Mouse (Mus musculus) limb, embryonic 14.5 days (tissue): ENCODE measurements around the gene R3hdm4. TPM values are rescaled to one million over a fixed set of nuclear protein-coding genes. Genes with fewer than 3 reads are reported as not detected.

Experiments used
- ATAC-seq: fragments of 200-750 bp; cut with Nextera tagmentation; 2 replicates; pipeline ENCODE4 v1.8.0; 2017; ENCODE audit warnings: low read depth, moderate number of reproducible peaks, moderate TSS enrichment; ENCODE audit not compliant: low FRiP score
- DNase-seq: peaks from one replicate; pipeline ENCODE4 v3.0.0-alpha.2; 2015; ENCODE audit warnings: low spot score
- H3K27ac ChIP-seq: fragments of 300-500 bp; sonication (generic); replicated peaks from 2 replicates; pipeline ENCODE4 v1.5.1; 2014; ENCODE audit warnings: low read depth, mild to moderate bottlenecking, low read length, moderate library complexity, mixed read lengths
- H3K27me3 ChIP-seq: fragments of 300-500 bp; sonication (generic); 2 replicates; pipeline ENCODE4 v1.6.1; 2014; ENCODE audit warnings: low read length, mixed read lengths; ENCODE audit not compliant: control insufficient read depth, insufficient read depth
- H3K36me3 ChIP-seq: fragments of 300-500 bp; sonication (generic); 2 replicates; pipeline ENCODE4 v1.6.1; 2014; ENCODE audit warnings: mild to moderate bottlenecking, low read length, moderate library complexity, mixed read lengths; ENCODE audit not compliant: control insufficient read depth, insufficient read depth
- H3K4me1 ChIP-seq: fragments of 300-500 bp; sonication (generic); 2 replicates; pipeline ENCODE4 v1.6.1; 2014; ENCODE audit warnings: antibody characterized with exemption, low read length, mixed read lengths; ENCODE audit not compliant: control insufficient read depth, insufficient read depth
- H3K4me2 ChIP-seq: fragments of 300-500 bp; sonication (generic); replicated peaks from 2 replicates; pipeline ENCODE4 v1.6.1; 2014; ENCODE audit warnings: low read depth, mild to moderate bottlenecking, low read length, moderate library complexity; ENCODE audit not compliant: severe bottlenecking
- H3K4me3 ChIP-seq: fragments of 300-500 bp; sonication (generic); replicated peaks from 2 replicates; pipeline ENCODE4 v1.5.1; 2014; ENCODE audit warnings: low read length
- H3K9ac ChIP-seq: fragments of 300-500 bp; sonication (generic); 2 replicates; pipeline ENCODE4 v1.6.1; 2014; ENCODE audit warnings: mild to moderate bottlenecking, low read depth, low read length, moderate library complexity; ENCODE audit not compliant: severe bottlenecking
- H3K9me3 ChIP-seq: fragments of 300-500 bp; sonication (generic); 2 replicates; pipeline ENCODE4 v1.6.1; 2016; ENCODE audit warnings: low read length; ENCODE audit not compliant: control insufficient read depth
- POLR2A ChIP-seq: fragments of 200-500 bp; IDR thresholded peaks from 2 replicates; pipeline ENCODE4 v1.8.0; 2012; ENCODE audit warnings: inconsistent platforms, mild to moderate bottlenecking, moderate library complexity, borderline replicate concordance; ENCODE audit not compliant: insufficient read depth, insufficient read length; ENCODE audit errors: extremely low read depth
- WGBS: fragments of 180-500 bp; shearing (Covaris S2); extraction: QIAGEN DNeasy Blood & Tissue Kit; methylation state at CpG from one replicate; pipeline ENCODE4 v1.1.7; 2014; 5-methylcytosine and 5-hydroxymethylcytosine counted together
- polyA plus RNA-seq, 2 experiments: library from polyadenylated mRNA; depleted of rRNA in 1 of 2; stranded (reverse) in 1 of 2; unstranded in 1 of 2; fragments of >200 nt; fragmentation: Nextera tagmentation in 1 of 2; extraction: Ambion mirVana in 1 of 2; gene quantifications; 2 replicates each; pipeline versions ENCODE4 v1.2.1 to v1.2.3; 2012 to 2014

The R3hdm4 gene
- polyA plus RNA-seq, 2 experiments: 141 to 158 TPM

DNA sequence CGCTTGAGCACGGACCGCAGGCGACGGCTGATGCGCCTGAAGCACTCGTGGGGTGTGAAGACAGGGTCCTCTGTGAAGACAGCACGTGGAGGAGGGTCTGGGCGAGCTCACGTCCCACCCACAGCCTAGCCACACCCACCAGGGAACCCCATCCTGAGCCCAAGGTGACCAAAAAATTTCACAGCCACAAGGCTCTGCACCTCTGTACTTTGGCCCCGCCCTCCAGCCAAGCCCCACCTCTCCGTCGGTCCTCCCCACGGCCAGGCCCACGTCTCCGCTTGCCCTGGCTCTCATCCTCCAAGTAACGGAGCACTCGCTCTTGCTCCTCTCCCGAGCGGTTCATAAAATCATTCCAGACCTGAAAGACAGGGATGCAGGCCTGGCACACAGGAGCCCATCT lies 8.6 kb downstream of the R3hdm4 start:
- ATAC-seq (no peak), DNase-seq (no peak)
- WGBS: 61% methylated on average over 20 of the region's 20 CpGs
- peaks cover under 1% of the 10 kb centered on the region for H3K27me3 ChIP-seq
- no peak overlapping the region for H3K4me3 ChIP-seq
- no peak for TF ChIP-seq POLR2A
- H3K27ac ChIP-seq: no peak overlapping the region
- no peak overlapping the region for H3K9ac ChIP-seq
- no peaks in the 10 kb centered on the region for H3K9me3 ChIP-seq
- peaks cover 8% of the 10 kb centered on the region for H3K4me1 ChIP-seq
- peaks cover 32% of the 10 kb centered on the region for H3K36me3 ChIP-seq
- no peak overlapping the region for H3K4me2 ChIP-seq

DNA sequence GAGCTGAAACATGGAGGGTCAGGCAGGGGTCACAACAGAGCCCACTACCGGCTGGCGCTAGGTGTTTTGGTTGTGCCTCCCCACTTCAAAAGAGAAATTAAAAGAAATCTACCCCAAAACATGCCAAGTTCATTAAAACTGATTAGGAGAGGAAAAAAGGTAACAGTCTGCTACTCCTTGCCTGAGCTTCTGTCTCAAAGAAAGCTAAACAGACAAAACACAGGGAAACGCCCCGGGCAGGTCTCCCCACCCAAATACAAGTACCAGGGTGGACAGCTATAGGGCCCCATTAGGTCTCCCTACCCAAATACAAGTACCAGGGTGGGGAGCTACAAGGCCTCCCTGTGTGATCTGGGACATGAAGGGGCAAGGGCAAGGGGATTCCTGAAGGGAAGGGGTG lies 10.5 kb downstream of the R3hdm4 start, which contains the start of gene Gm26602:
Gene Gm26602, plus strand, starts transcription at position 301 of the 400 bp plus-strand sequence.
- H3K27ac ChIP-seq: peak within 1 kb of the TSS; percentile 98; the same call in 1 of the 2 replicates
- ATAC-seq: no peak

DNA sequence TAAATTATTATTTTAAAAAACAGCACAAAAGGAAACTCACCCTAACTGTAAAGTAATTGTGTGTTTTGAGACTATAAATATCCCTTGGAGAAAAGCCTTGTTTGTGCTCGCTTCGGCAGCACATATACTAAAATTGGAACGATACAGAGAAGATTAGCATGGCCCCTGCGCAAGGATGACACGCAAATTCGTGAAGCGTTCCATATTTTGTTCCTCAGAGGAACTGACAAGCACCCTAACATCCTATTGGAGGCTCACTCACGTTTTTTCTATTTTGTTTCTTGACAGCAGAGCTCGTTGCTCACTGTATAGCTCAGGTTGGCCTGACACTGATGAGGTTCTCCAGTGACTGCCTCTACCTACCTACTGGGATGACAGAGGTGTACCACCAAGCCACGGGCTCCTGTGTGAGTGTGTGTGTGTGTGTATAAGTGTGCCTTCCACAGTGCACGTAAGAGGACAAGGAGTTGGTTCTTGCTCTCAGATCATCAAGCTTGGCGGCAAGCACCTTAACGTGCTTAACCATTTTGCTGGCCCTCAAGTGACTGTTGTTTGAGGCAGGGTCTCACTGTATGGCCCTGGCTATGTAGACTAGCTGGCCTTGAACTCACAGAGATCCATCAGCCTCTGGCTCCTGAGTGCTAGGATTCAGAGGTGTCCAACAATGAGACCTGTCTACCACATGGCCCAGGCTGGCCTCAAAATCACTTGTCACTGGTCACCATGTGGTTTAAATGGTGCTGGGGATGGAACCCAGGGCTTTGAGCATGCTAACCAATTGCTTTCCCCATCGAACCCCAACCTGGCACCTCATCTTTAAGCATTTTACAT lies 11.7 kb downstream of the R3hdm4 start:
- ATAC-seq (peak; percentile 56), DNase-seq (no peak)
- Histone ChIP-seq H3K36me3 (peaks cover 58% of the 10 kb centered on the region), H3K27me3 (no peaks in the 10 kb centered on the region), H3K4me3 (peak overlapping the region; percentile 70), H3K4me2 (peak overlapping the region; percentile 48; the same call in 1 of the 2 replicates), H3K9ac (peak overlapping the region; percentile 97), H3K27ac (peak overlapping the region; percentile 98), H3K4me1 (no peaks in the 10 kb centered on the region; the same call in 1 of the 2 replicates), H3K9me3 (no peaks in the 10 kb centered on the region)
- 22% methylated on average over 14 of the region's 14 CpGs for WGBS
- TF ChIP-seq POLR2A: no peak

More for the DNA sequence above, 10.5 kb downstream of the R3hdm4 start, which contains the start of gene Gm26602:
- 86% methylated on average over 4 of the region's 4 CpGs for WGBS
- H3K4me3 ChIP-seq: no peak within 1 kb of the TSS
- H3K9ac ChIP-seq: 0 out of 2 replicates have a peak within 1 kb of the TSS, but pooled peaks have one; percentile 4
- peaks cover 47% of the 10 kb centered on the region for H3K36me3 ChIP-seq
- H3K4me2 ChIP-seq: no peak within 1 kb of the TSS
- no peaks in the 10 kb centered on the region for H3K27me3 ChIP-seq
- TF ChIP-seq POLR2A: no peak
- H3K9me3 ChIP-seq: no peaks in the 10 kb centered on the region
- H3K4me1 ChIP-seq: no peaks in the 10 kb centered on the region; the same call in 1 of the 2 replicates
- no peak for DNase-seq

DNA sequence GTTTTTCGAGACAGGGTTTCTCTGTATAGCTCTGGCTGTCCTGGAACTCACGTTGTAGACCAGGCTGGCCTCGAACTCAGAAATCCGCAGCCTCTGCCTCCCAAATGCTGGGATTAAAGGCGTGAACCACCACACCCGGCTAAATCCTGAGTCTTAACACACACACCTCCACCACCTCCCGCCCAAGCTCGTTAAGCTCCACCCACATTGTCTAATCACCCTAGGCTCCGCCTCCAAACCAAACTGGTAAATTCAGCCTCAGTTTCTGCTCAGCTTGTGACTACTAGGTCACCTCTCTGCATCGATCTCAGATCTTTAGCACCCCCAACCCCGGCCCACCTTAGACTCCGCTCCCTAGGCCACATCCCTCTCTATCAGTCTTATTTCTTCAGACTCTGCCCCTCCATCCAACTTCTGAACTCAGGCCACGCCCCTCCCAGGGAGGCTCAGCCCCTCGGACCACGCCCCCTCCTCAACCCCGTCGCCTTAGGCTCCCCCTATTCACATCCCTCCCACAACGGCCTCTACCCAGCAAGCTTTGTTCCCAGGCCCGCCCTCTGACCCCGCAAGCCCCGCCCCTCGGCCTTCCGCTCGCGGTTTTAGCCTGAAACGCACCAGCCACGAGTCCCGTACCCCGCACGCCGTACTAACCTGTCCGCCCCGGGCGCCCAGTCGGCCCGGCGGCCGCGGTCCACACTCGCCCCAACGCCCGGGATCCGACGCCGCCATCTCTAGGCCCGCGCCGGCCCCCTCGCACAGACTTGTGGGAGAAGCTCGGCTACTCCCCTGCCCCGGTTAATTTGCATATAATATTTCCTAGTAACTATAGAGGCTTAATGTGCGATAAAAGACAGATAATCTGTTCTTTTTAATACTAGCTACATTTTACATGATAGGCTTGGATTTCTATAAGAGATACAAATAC lies 12.6 kb downstream of the R3hdm4 start, which contains the start of gene Med16:
Gene Med16, minus strand, starts transcription at position 757 of the 925 bp plus-strand sequence.
- Histone ChIP-seq H3K4me2 (peak within 1 kb of the TSS; percentile 48), H3K36me3 (peaks cover 62% of the 10 kb centered on the region), H3K9me3 (no peaks in the 10 kb centered on the region), H3K4me3 (peak within 1 kb of the TSS; percentile 70), H3K27me3 (no peaks in the 10 kb centered on the region), H3K27ac (peak within 1 kb of the TSS; percentile 98), H3K9ac (peak within 1 kb of the TSS; percentile 97), H3K4me1 (no peaks in the 10 kb centered on the region)
- 2% methylated on average over 51 of the region's 52 CpGs for WGBS
- ATAC-seq (peak; percentile 97), DNase-seq (peak; percentile 96)
- TF ChIP-seq POLR2A: 0 out of 2 replicates have a peak, but pooled peaks have one; percentile 69

DNA sequence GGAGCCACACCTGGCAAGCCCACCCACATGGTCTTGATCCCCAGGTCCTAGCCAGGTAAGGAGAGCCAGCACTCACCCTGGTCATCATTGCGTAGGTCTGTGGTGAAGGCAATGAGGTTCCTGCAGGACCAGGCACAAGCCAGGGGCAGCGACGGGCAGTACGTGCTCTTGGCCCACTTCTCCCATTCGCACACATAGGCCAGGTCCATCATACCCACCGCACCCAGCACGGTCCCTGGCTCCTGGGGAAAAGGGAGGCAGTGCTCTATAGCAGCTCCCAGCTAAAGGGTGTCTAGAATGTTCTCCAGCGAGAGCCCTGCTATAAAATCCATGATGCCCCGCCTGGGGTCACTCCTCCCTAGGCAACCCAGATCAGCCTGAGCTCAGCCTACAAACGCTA lies 13.6 kb downstream of the R3hdm4 start:
- 87% methylated on average over 10 of the region's 10 CpGs for WGBS
- no peaks in the 10 kb centered on the region for H3K4me1 ChIP-seq
- peaks cover 64% of the 10 kb centered on the region for H3K36me3 ChIP-seq
- H3K9ac ChIP-seq: no peak overlapping the region
- H3K4me3 ChIP-seq: no peak overlapping the region
- no peaks in the 10 kb centered on the region for H3K9me3 ChIP-seq
- H3K27me3 ChIP-seq: no peaks in the 10 kb centered on the region
- H3K4me2 ChIP-seq: no peak overlapping the region
- TF ChIP-seq POLR2A: no peak
- DNase-seq (no peak), ATAC-seq (no peak)
- H3K27ac ChIP-seq: no peak overlapping the region
